Mouse (Mus musculus) ZHBTc4 (cell line): ENCODE measurements at regions not wholly inside any gene's neighbourhood (a gene's known extent, or its start where the extent isn't known, plus 50 kb on each side); places are given as distances from the start of the nearest gene placed in this dataset.

Experiments
- DNase-seq: peaks from one replicate; pipeline ENCODE4 v3.0.0-alpha.2; 2011; ENCODE audit warnings: low read depth, low spot score

GRCm38 (mm10) chr8:30661261-30661660 is 2767.2 kb upstream of the 5930422O12Rik start:
- DNase-seq = no peak

- peak; percentile 53 for DNase-seq
Observed at GRCm38 (mm10) chr8:30669451-30669850, 2759.1 kb upstream of the 5930422O12Rik start.

- DNase-seq = no peak
Observed at GRCm38 (mm10) chr8:30677423-30677822, 2751.1 kb upstream of the 5930422O12Rik start.

- no peak for DNase-seq
Observed at GRCm38 (mm10) chr8:30682169-30682568, 2746.3 kb upstream of the 5930422O12Rik start.

GRCm38 (mm10) chr8:30686539-30686938 is 2742.0 kb upstream of the 5930422O12Rik start:
- DNase-seq = no peak

GRCm38 (mm10) chr8:30694126-30694525 is 2734.4 kb upstream of the 5930422O12Rik start:
- no peak for DNase-seq

GRCm38 (mm10) chr8:30716643-30717042 is 2711.9 kb upstream of the 5930422O12Rik start:
- DNase-seq = no peak

GRCm38 (mm10) chr8:30730366-30730765 is 2698.1 kb upstream of the 5930422O12Rik start:
- no peak for DNase-seq

GRCm38 (mm10) chr8:30732585-30733253 is 2695.8 kb upstream of the 5930422O12Rik start:
- DNase-seq = no peak

GRCm38 (mm10) chr8:30733385-30733784 is 2695.1 kb upstream of the 5930422O12Rik start:
- no peak for DNase-seq

GRCm38 (mm10) chr8:30735338-30735737 is 2693.2 kb upstream of the 5930422O12Rik start:
- DNase-seq = no peak

- DNase-seq = no peak
Observed at GRCm38 (mm10) chr8:30735740-30736139, 2692.8 kb upstream of the 5930422O12Rik start.

- DNase-seq = no peak
Observed at GRCm38 (mm10) chr8:30746874-30747273, 2681.6 kb upstream of the 5930422O12Rik start.
